Mouse (Mus musculus) stomach, embryonic 16.5 days (tissue): ENCODE measurements around the gene Btd. TPM values are rescaled to one million over a fixed set of nuclear protein-coding genes. Genes with fewer than 3 reads are reported as not detected.

Source experiments
- ATAC-seq: fragments of 200-750 bp; cut with Nextera tagmentation; 2 replicates; pipeline ENCODE4 v1.8.0; 2017; ENCODE audit warnings: moderate number of reproducible peaks, moderate TSS enrichment; ENCODE audit not compliant: insufficient read depth, low FRiP score
- H3K27ac ChIP-seq: fragments of 300-500 bp; sonication (generic); 2 replicates; pipeline ENCODE4 v1.5.1; 2014; ENCODE audit warnings: low read length
- H3K27me3 ChIP-seq: fragments of 300-500 bp; sonication (generic); 2 replicates; pipeline ENCODE4 v1.6.1; 2014; ENCODE audit warnings: low read length, control low read depth, mixed read lengths; ENCODE audit not compliant: control insufficient read depth, insufficient read depth
- H3K36me3 ChIP-seq: fragments of 300-500 bp; sonication (generic); 2 replicates; pipeline ENCODE4 v1.6.1; 2014; ENCODE audit warnings: low read length; ENCODE audit not compliant: control insufficient read depth, insufficient read depth
- H3K4me1 ChIP-seq: fragments of 300-500 bp; sonication (generic); 2 replicates; pipeline ENCODE4 v1.6.1; 2014; ENCODE audit warnings: low read length, control low read depth, mixed read lengths; ENCODE audit not compliant: control insufficient read depth, insufficient read depth
- H3K4me2 ChIP-seq: fragments of 300-500 bp; sonication (generic); 2 replicates; pipeline ENCODE4 v1.6.1; 2014; ENCODE audit warnings: low read depth, low read length, mixed read lengths
- H3K4me3 ChIP-seq: fragments of 300-500 bp; sonication (generic); replicated peaks from 2 replicates; pipeline ENCODE4 v1.5.1; 2014; ENCODE audit warnings: mild to moderate bottlenecking, low read length
- H3K9ac ChIP-seq: fragments of 300-500 bp; sonication (generic); 2 replicates; pipeline ENCODE4 v1.6.1; 2014; ENCODE audit warnings: low read length
- H3K9me3 ChIP-seq: fragments of 300-500 bp; sonication (generic); replicated peaks from 2 replicates; pipeline ENCODE4 v1.6.1; 2016; ENCODE audit warnings: low read length, control low read depth; ENCODE audit not compliant: control insufficient read depth
- WGBS: fragments of 180-500 bp; shearing (Covaris S2); extraction: QIAGEN DNeasy Blood & Tissue Kit; methylation state at CpG from one replicate; pipeline ENCODE4 v1.1.7; 2014; 5-methylcytosine and 5-hydroxymethylcytosine counted together
- polyA plus RNA-seq: library from polyadenylated mRNA; unstranded; fragments of >200 nt; fragmentation: Nextera tagmentation; extraction: Ambion mirVana; gene quantifications from 2 replicates; pipeline ENCODE4 v1.2.1, GENCODE M21; 2015

Btd gene
- polyA plus RNA-seq, 1 experiment from 2014 or later: 31.8 TPM

DNA sequence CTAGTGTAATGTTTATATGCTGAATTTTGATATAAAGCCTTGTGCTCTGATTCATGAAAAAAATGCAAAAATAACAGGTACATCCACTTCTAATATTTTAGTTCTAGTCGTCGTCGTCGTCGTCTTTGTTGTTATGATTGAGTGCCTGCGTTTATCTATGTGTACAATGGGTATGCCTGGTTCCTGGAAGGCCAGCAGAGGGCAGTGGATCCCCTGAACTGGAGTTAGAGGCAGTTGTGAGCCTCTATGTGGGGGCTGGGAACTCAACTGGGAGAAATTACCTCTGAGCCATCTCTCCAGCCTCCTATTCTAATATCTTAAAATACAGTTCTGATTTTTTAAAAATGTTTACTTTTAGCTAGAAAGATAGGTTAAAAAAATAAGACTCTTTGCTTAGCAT, 35.3 kb upstream of the Btd start:
- no peak for ATAC-seq
- Histone ChIP-seq H3K36me3 (no peaks in the 10 kb centered on the region), H3K4me1 (no peaks in the 10 kb centered on the region), H3K4me3 (no peak overlapping the region), H3K9ac (no peak overlapping the region), H3K27me3 (no peaks in the 10 kb centered on the region), H3K4me2 (no peak overlapping the region), H3K9me3 (no peaks in the 10 kb centered on the region), H3K27ac (no peak overlapping the region)
- WGBS: 55% methylated on average over 6 of the region's 6 CpGs

- no peaks in the 10 kb centered on the region for H3K4me1 ChIP-seq
- no peak overlapping the region for H3K27ac ChIP-seq
- no peaks in the 10 kb centered on the region for H3K36me3 ChIP-seq
- H3K9ac ChIP-seq: no peak overlapping the region
- ATAC-seq: no peak
- no peaks in the 10 kb centered on the region for H3K9me3 ChIP-seq
- 68% methylated on average over 4 of the region's 4 CpGs for WGBS
- no peaks in the 10 kb centered on the region for H3K27me3 ChIP-seq
- H3K4me3 ChIP-seq: no peak overlapping the region
- H3K4me2 ChIP-seq: no peak overlapping the region
Observed at GRCm38 (mm10) chr14:31611986-31612385, 28.8 kb upstream of the Btd start.

- Histone ChIP-seq H3K27me3 (no peaks in the 10 kb centered on the region), H3K27ac (no peak overlapping the region), H3K9me3 (no peaks in the 10 kb centered on the region), H3K36me3 (no peaks in the 10 kb centered on the region), H3K4me3 (no peak overlapping the region), H3K4me2 (no peak overlapping the region), H3K4me1 (no peaks in the 10 kb centered on the region), H3K9ac (no peak overlapping the region)
- 79% methylated on average over 5 of the region's 5 CpGs for WGBS
- no peak for ATAC-seq
Observed at GRCm38 (mm10) chr14:31613671-31614070, 27.2 kb upstream of the Btd start.

GRCm38 (mm10) chr14:31617204-31617603, 23.6 kb upstream of the Btd start:
- H3K27ac ChIP-seq: no peak overlapping the region
- H3K4me1 ChIP-seq: no peaks in the 10 kb centered on the region
- H3K4me2 ChIP-seq: no peak overlapping the region
- no peak overlapping the region for H3K4me3 ChIP-seq
- ATAC-seq: no peak
- H3K27me3 ChIP-seq: no peaks in the 10 kb centered on the region
- H3K9ac ChIP-seq: no peak overlapping the region
- 80% methylated on average over 9 of the region's 9 CpGs for WGBS
- no peaks in the 10 kb centered on the region for H3K36me3 ChIP-seq
- no peaks in the 10 kb centered on the region for H3K9me3 ChIP-seq

DNA sequence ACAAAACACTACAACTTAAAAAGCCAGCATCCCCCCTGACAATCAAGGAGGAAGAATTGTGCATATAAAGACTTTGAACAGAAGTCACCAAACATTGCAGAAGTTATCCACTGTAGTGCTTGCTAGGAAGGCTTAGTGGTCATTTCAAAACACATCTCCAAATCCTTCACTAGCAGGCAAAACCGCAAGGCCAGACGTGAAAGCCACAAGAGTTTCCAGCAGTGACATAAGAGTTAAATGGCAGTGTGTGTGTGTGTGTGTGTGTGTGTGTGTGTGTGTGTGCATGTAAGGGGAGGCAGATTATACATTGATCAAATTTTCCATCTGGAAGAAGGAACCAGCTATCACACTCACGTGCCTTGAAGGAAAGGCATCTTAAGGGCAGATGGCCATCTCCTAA, 22.8 kb upstream of the Btd start:
- Histone ChIP-seq H3K9me3 (no peaks in the 10 kb centered on the region), H3K4me3 (no peak overlapping the region), H3K9ac (no peak overlapping the region), H3K27ac (no peak overlapping the region), H3K4me1 (no peaks in the 10 kb centered on the region), H3K36me3 (no peaks in the 10 kb centered on the region), H3K27me3 (no peaks in the 10 kb centered on the region), H3K4me2 (no peak overlapping the region)
- no peak for ATAC-seq
- WGBS: 70% methylated on average over 3 of the region's 3 CpGs

- H3K36me3 ChIP-seq: no peaks in the 10 kb centered on the region
Observed at GRCm38 (mm10) chr14:31620591-31621223, 20.1 kb upstream of the Btd start.

GRCm38 (mm10) chr14:31622748-31623147, 18.1 kb upstream of the Btd start:
- ATAC-seq: no peak
- WGBS: 79% methylated on average over 12 of the region's 12 CpGs
- no peaks in the 10 kb centered on the region for H3K36me3 ChIP-seq

More at GRCm38 (mm10) chr14:31620591-31621223, 20.1 kb upstream of the Btd start:
- Histone ChIP-seq H3K4me1 (no peaks in the 10 kb centered on the region), H3K4me2 (no peak overlapping the region), H3K27me3 (no peaks in the 10 kb centered on the region), H3K4me3 (no peak overlapping the region), H3K9me3 (no peaks in the 10 kb centered on the region), H3K27ac (no peak overlapping the region), H3K9ac (no peak overlapping the region)
- ATAC-seq: no peak
- WGBS: 70% methylated on average over 9 of the region's 9 CpGs

GRCm38 (mm10) chr14:31630677-31631076, 10.2 kb upstream of the Btd start:
- H3K9me3 ChIP-seq: no peaks in the 10 kb centered on the region
- 78% methylated on average over 7 of the region's 7 CpGs for WGBS
- ATAC-seq: no peak
- no peak overlapping the region for H3K9ac ChIP-seq
- no peaks in the 10 kb centered on the region for H3K27me3 ChIP-seq
- H3K36me3 ChIP-seq: no peaks in the 10 kb centered on the region
- H3K4me1 ChIP-seq: no peaks in the 10 kb centered on the region
- H3K4me3 ChIP-seq: no peak overlapping the region
- no peak overlapping the region for H3K27ac ChIP-seq
- no peak overlapping the region for H3K4me2 ChIP-seq

More at GRCm38 (mm10) chr14:31622748-31623147, 18.1 kb upstream of the Btd start:
- H3K9me3 ChIP-seq: no peaks in the 10 kb centered on the region
- no peak overlapping the region for H3K27ac ChIP-seq
- no peaks in the 10 kb centered on the region for H3K4me1 ChIP-seq
- no peak overlapping the region for H3K9ac ChIP-seq
- H3K27me3 ChIP-seq: no peaks in the 10 kb centered on the region
- no peak overlapping the region for H3K4me3 ChIP-seq
- H3K4me2 ChIP-seq: no peak overlapping the region

DNA sequence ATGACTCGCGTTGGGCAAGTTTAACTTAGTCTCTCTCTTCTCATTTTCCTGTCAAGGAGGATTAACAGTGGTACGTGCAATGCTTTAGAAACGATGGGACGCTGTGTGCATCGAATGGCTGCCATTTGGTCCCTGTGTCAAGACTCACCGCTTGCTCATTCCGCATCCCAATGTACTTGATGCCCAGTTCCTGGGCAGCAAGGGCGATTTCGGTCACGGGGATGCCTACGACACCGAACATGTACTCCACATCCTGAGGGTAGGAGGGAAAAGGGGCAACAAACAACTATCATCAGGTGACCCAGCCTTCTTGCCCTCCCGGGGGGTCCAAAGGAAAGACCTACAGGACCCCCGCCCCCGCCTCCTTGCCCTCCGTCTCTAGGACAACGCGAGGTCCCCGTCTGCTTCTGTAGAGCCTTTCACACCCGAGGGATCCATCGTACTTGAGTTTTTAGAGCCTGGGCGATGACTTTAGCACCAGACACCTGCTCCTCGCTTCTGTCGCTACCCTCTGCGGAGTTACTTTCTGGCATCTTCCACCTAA, 410 bp upstream of the Btd start, which contains the start of gene Gm49387:
TSS of gene Gm49387 (minus strand) at position 533 of the 544 bp plus-strand sequence.
- Histone ChIP-seq H3K36me3 (no peaks in the 10 kb centered on the region), H3K9ac (peak within 1 kb of the TSS; percentile 82), H3K4me1 (peaks cover 6% of the 10 kb centered on the region), H3K9me3 (no peaks in the 10 kb centered on the region), H3K4me2 (peak within 1 kb of the TSS; percentile 98), H3K4me3 (peak within 1 kb of the TSS; percentile 80), H3K27ac (peak within 1 kb of the TSS; percentile 95), H3K27me3 (no peaks in the 10 kb centered on the region)
- WGBS: 4% methylated on average over 26 of the region's 26 CpGs
- ATAC-seq: peak; percentile 22; the same call in 1 of the 2 replicates
